Mouse (Mus musculus) midbrain, embryonic 15.5 days (tissue): Measurements from ENCODE around the gene Pcgf5. TPM values are rescaled to one million over a fixed set of nuclear protein-coding genes. Genes with fewer than 3 reads are reported as not detected.

Experiments used
- polyA plus RNA-seq: library from polyadenylated mRNA; unstranded; fragments of >200 nt; fragmentation: Nextera tagmentation; extraction: Ambion mirVana; gene quantifications from 2 replicates; pipeline ENCODE4 v1.2.1, GENCODE M21; 2015

The Pcgf5 gene
- polyA plus RNA-seq, 1 experiment from 2014 or later = 8.4 TPM

Other genes starting within 250 kb of the Pcgf5 start
- gene Ankrd1, start 228.2 kb upstream of the Pcgf5 start, polyA plus RNA-seq = 0.18 TPM in 1 of 2 replicates, not detected in the other
- 11.2 and 12.4 TPM in 2 replicates for gene Hectd2, start 206.3 kb downstream of the Pcgf5 start, polyA plus RNA-seq